Mouse (Mus musculus): ENCODE data around the gene Irf3.
"Not testable (repeated sequence)": the region's sequence is repeated elsewhere in the genome, so short reads cannot be mapped to it uniquely, and the experiment has no call there.

The Irf3 gene

GRCm38 (mm10) chr7:45007846-45008245 is 10.4 kb downstream of the Irf3 start:
- no peak for DNase-seq (ENCODE audit: low spot score in 2 of 2)

GRCm38 (mm10) chr7:45008411-45008810 is 11.0 kb downstream of the Irf3 start:
- no peak for DNase-seq (ENCODE audit: low spot score in 2 of 2)

- no peak for DNase-seq (ENCODE audit: low spot score in 2 of 2)
Observed at GRCm38 (mm10) chr7:45012011-45012410, 14.6 kb downstream of the Irf3 start.

GRCm38 (mm10) chr7:45012824-45013223 is 15.4 kb downstream of the Irf3 start:
- DNase-seq (ENCODE audit: low spot score in 2 of 2) = no peak

- DNase-seq (ENCODE audit: low spot score in 2 of 2) = no peak
Observed at GRCm38 (mm10) chr7:45013366-45014095, 16.1 kb downstream of the Irf3 start.

- no peak for DNase-seq (ENCODE audit: low spot score in 2 of 2)
Observed at GRCm38 (mm10) chr7:45014096-45014451, 16.6 kb downstream of the Irf3 start.

- DNase-seq (ENCODE audit: low spot score in 2 of 2) = no peak
Observed at GRCm38 (mm10) chr7:45015344-45015956, 18.0 kb downstream of the Irf3 start.

GRCm38 (mm10) chr7:45015957-45016612 is 18.6 kb downstream of the Irf3 start, which contains the start of gene Scaf1:
Gene Scaf1, minus strand, starts transcription at chr7:45016363.
- peak; percentile 99 to 100 for DNase-seq (ENCODE audit: low spot score in 2 of 2)

GRCm38 (mm10) chr7:45016761-45017160 is 19.3 kb downstream of the Irf3 start:
- no peak for DNase-seq (ENCODE audit: low spot score in 2 of 2)

GRCm38 (mm10) chr7:45017242-45018061 is 20.0 kb downstream of the Irf3 start, which contains the start of gene Rras:
Gene Rras, plus strand, starts transcription at chr7:45017961.
- peak; percentile 98 to 99 for DNase-seq (ENCODE audit: low spot score in 2 of 2)

- DNase-seq (ENCODE audit: low spot score in 2 of 2) = no peak
Observed at GRCm38 (mm10) chr7:45019031-45019571, 21.7 kb downstream of the Irf3 start.

GRCm38 (mm10) chr7:45020225-45020624 is 22.8 kb downstream of the Irf3 start:
- DNase-seq (ENCODE audit: low spot score in 2 of 2) = no peak

GRCm38 (mm10) chr7:45023711-45024110 is 26.3 kb downstream of the Irf3 start:
- not testable (repeated sequence) for DNase-seq (ENCODE audit: low spot score in 2 of 2)

GRCm38 (mm10) chr7:45024281-45025248 is 27.1 kb downstream of the Irf3 start:
- DNase-seq (ENCODE audit: low spot score in 2 of 2) = no peak

GRCm38 (mm10) chr7:45025601-45026220 is 28.3 kb downstream of the Irf3 start:
- no peak for DNase-seq (ENCODE audit: low spot score in 2 of 2)

GRCm38 (mm10) chr7:45026256-45026655 is 28.8 kb downstream of the Irf3 start:
- no peak for DNase-seq (ENCODE audit: low spot score in 2 of 2)

- DNase-seq (ENCODE audit: low spot score in 2 of 2) = no peak
Observed at GRCm38 (mm10) chr7:45027761-45028160, 30.3 kb downstream of the Irf3 start.

GRCm38 (mm10) chr7:45028351-45028750 is 30.9 kb downstream of the Irf3 start:
- no peak for DNase-seq (ENCODE audit: low spot score in 2 of 2)

- DNase-seq (ENCODE audit: low spot score in 2 of 2) = no peak
Observed at GRCm38 (mm10) chr7:45029995-45030394, 32.5 kb downstream of the Irf3 start.

- no peak for DNase-seq (ENCODE audit: low spot score in 2 of 2)
Observed at GRCm38 (mm10) chr7:45030857-45031256, 33.4 kb downstream of the Irf3 start.
